In the genomic region with DNA sequence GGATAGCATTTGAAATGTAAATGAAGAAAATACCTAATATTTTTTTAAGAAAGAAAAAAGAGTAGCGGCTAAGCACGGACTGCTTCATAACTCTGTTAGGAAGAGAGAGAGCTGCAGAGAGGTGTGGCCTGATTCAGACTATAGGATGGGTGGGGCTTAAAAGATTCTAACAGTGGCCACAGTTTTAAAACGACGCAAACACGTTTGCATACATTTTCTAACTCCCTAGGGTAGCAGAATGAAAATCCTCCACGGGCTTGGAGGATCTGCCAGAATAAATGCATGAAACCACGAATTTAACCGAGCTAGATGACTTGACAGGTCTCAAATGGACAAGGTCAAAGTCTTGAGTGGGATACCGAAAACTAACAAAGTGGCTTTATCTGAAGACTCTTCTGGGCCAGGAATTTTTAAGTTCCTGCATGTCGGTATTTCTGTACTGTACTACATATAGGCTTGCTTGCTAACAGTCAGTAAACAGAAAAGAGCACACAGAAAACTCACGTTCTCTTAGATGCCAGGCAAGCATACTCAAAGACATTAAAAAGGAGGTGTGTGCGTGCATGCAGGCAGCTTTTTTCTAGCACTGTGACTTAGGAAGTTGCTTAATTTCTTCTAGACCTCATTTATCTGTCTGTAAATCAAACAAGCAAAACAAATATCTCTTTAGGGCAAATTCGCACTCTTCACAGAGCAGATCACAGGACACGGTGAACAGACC, we compare ENCODE assay signal across 8 mouse cellular contexts. TPM values are rescaled to one million over a fixed set of nuclear protein-coding genes. Genes with fewer than 3 reads are reported as not detected.
DNase-seq lines count a peak whose midpoint lies in the region; ATAC-seq and TF ChIP-seq lines count a peak whose summit lies in the region.

No protein-coding gene starts in this region.

- H3K9me3 ChIP-seq in CH12.LX (replicated peaks; ENCODE audit: low read length): no peaks in the 10 kb centered on the region
- H3K9me3 ChIP-seq in forebrain, embryonic 14.5 days (replicated peaks; ENCODE audit: control insufficient read depth, low read length): no peaks in the 10 kb centered on the region
- 0 out of 2 replicates have a peak, but pooled peaks cover 5% of the 10 kb centered on the region for H3K9me3 ChIP-seq in liver, embryonic 12.5 days (replicated peaks)
- H3K9me3 ChIP-seq in stomach, postnatal 0 days (ENCODE audit: control insufficient read depth, low read length): no peaks in the 10 kb centered on the region

- TF ChIP-seq RAD21 in CH12.LX (IDR thresholded peaks at IDR 0.05; ENCODE audit: low read depth, low read length): no peak

- no peaks in the 10 kb centered on the region for H3K79me2 ChIP-seq in CH12.LX (replicated peaks; ENCODE audit: control insufficient read depth, extremely low read depth, insufficient read depth, poor library complexity, severe bottlenecking)

- TF ChIP-seq POLR2A in CH12.LX (IDR thresholded peaks at IDR 0.05; ENCODE audit: low read depth, low read length): no peak

- H3K4me1 ChIP-seq in CH12.LX (ENCODE audit: control insufficient read depth in 1 of 2, insufficient read depth in 2 of 2): peaks cover 5 to 34% of the 10 kb centered on the region in 2 experiments
- H3K4me1 ChIP-seq in forebrain, embryonic 14.5 days (ENCODE audit: control insufficient read depth, insufficient read depth, low read length): peaks cover 10% of the 10 kb centered on the region
- H3K4me1 ChIP-seq in liver, embryonic 12.5 days: peaks cover 50% of the 10 kb centered on the region
- H3K4me1 ChIP-seq in stomach, postnatal 0 days (replicated peaks; ENCODE audit: control insufficient read depth, insufficient read depth): 0 out of 2 replicates have a peak, but pooled peaks cover 2% of the 10 kb centered on the region

- H3K4me2 ChIP-seq in CH12.LX (ENCODE audit: insufficient read depth, low read depth, poor library complexity, severe bottlenecking): peak overlapping the region; percentile 77
- H3K4me2 ChIP-seq in forebrain, embryonic 14.5 days (ENCODE audit: low read length): peak overlapping the region; percentile 95
- peak overlapping the region; percentile 84 for H3K4me2 ChIP-seq in liver, embryonic 12.5 days
- H3K4me2 ChIP-seq in stomach, postnatal 0 days (replicated peaks; ENCODE audit: low read depth): peak overlapping the region; percentile 96

- H3K36me3 ChIP-seq in CH12.LX (replicated peaks in 1 of 2; ENCODE audit: control insufficient read depth in 1 of 2, insufficient read depth in 1 of 2, low read length in 1 of 2): no peaks in the 10 kb centered on the region
- H3K36me3 ChIP-seq in forebrain, embryonic 14.5 days (ENCODE audit: control insufficient read depth, insufficient read depth, low read length): no peaks in the 10 kb centered on the region
- H3K36me3 ChIP-seq in liver, embryonic 12.5 days: peaks cover 23% of the 10 kb centered on the region
- H3K36me3 ChIP-seq in stomach, postnatal 0 days (ENCODE audit: control insufficient read depth, insufficient read depth, low read length): no peaks in the 10 kb centered on the region

- H3K27me3 ChIP-seq in CH12.LX (replicated peaks): no peaks in the 10 kb centered on the region
- H3K27me3 ChIP-seq in forebrain, embryonic 14.5 days (replicated peaks; ENCODE audit: control insufficient read depth, insufficient read depth, low read length): no peaks in the 10 kb centered on the region; the same call in 1 of the 2 replicates
- H3K27me3 ChIP-seq in liver, embryonic 12.5 days (replicated peaks): no peaks in the 10 kb centered on the region
- no peaks in the 10 kb centered on the region for H3K27me3 ChIP-seq in stomach, postnatal 0 days (ENCODE audit: control insufficient read depth, insufficient read depth, low read length)

- no peak overlapping the region for H3K27ac ChIP-seq in CH12.LX (ENCODE audit: insufficient read depth, low read depth)
- H3K27ac ChIP-seq in forebrain, embryonic 14.5 days (ENCODE audit: low read depth, low read length): no peak overlapping the region
- peak overlapping the region; percentile 57 for H3K27ac ChIP-seq in liver, embryonic 12.5 days
- no peak overlapping the region for H3K27ac ChIP-seq in stomach, postnatal 0 days (replicated peaks)

- H3K9ac ChIP-seq in CH12.LX (ENCODE audit: insufficient read depth, low read depth): no peak overlapping the region; the same call in 1 of the 2 replicates
- H3K9ac ChIP-seq in forebrain, embryonic 14.5 days (ENCODE audit: low read length): no peak overlapping the region
- H3K9ac ChIP-seq in liver, embryonic 12.5 days: peak overlapping the region; percentile 94
- H3K9ac ChIP-seq in stomach, postnatal 0 days (ENCODE audit: low read length): no peak overlapping the region

- peak; percentile 31 for ATAC-seq in frontal cortex, adult (ENCODE audit: low TSS enrichment)
- peak; percentile 45 for ATAC-seq in forebrain, embryonic 14.5 days
- no peak for ATAC-seq in liver, embryonic 12.5 days
- ATAC-seq in stomach, postnatal 0 days (ENCODE audit: low FRiP score, low TSS enrichment): peak; percentile 33; the same call in 1 of the 2 replicates

- WGBS in forebrain, embryonic 14.5 days: 30% methylated on average over 14 of the region's 14 CpGs
- 12% methylated on average over 14 of the region's 14 CpGs for WGBS in liver, embryonic 12.5 days (ENCODE audit: insufficient replicate concordance)
- WGBS in stomach, postnatal 0 days: 14% methylated on average over 14 of the region's 14 CpGs

- dilution Hi-C loops in CH12.LX (cut with MboI; ENCODE audit: extremely low pct_ligation_motif_present, extremely low pct_unique_long_range_greater_than_20kb, low sequenced_read_pairs): no loop called here

- no peak for DNase-seq in frontal cortex, postnatal 36 days (ENCODE audit: low spot score in 2 of 2)
- no peak for DNase-seq in CH12.LX (ENCODE audit: extremely low read depth)
- no peak for DNase-seq in forebrain, embryonic 14.5 days (ENCODE audit: low spot score)
- no peak for DNase-seq in stomach, postnatal 0 days (ENCODE audit: low spot score)
- no peak for DNase-seq in urinary bladder, postnatal 4 days (ENCODE audit: low spot score in 2 of 2)
- DNase-seq in retina, embryonic 14.5 days (ENCODE audit: low spot score): no peak

- H3K4me3 ChIP-seq in CH12.LX (replicated peaks in 1 of 3; ENCODE audit: low read depth in 2 of 3, low read length in 2 of 3, poor library complexity in 1 of 3): peak overlapping the region; percentile 49 to 88 (median 80)
- peak overlapping the region; percentile 77 for H3K4me3 ChIP-seq in forebrain, embryonic 14.5 days (ENCODE audit: low read depth, low read length)
- peak overlapping the region; percentile 84 for H3K4me3 ChIP-seq in liver, embryonic 12.5 days
- H3K4me3 ChIP-seq in stomach, postnatal 0 days (ENCODE audit: low read depth, low read length): peak overlapping the region; percentile 74

- in situ Hi-C loops in CH12.LX (cut with MboI; ENCODE audit: low pct_ligation_motif_present, low pct_unique_long_range_greater_than_20kb, low sequenced_read_pairs): no loop called here

- TF ChIP-seq CTCF in CH12.LX (conservative IDR thresholded peaks at IDR 0.05 in 1 of 2, IDR thresholded peaks at IDR 0.05 in 1 of 2; ENCODE audit: low read depth in 2 of 2, low read length in 2 of 2): no peak
- TF ChIP-seq CTCF in stomach, postnatal 0 days (IDR thresholded peaks at IDR 0.05; ENCODE audit: low read depth): no peak

- TF ChIP-seq EP300 in CH12.LX (IDR thresholded peaks at IDR 0.05; ENCODE audit: low read length): no peak
- TF ChIP-seq EP300 in stomach, postnatal 0 days (optimal IDR thresholded peaks at IDR 0.05): no peak

TF ChIP-seq in CH12.LX, 34 proteins besides CTCF, POLR2A, EP300 and RAD21:
- TF ChIP-seq TCF12 (IDR thresholded peaks at IDR 0.05; ENCODE audit: low read depth, low read length) (no peak), MAX (IDR thresholded peaks at IDR 0.05; ENCODE audit: low read length) (peak; percentile 45), ZMIZ1 (IDR thresholded peaks at IDR 0.05; ENCODE audit: low read depth, low read length) (no peak), HCFC1 (IDR thresholded peaks at IDR 0.05; ENCODE audit: low read depth, low read length) (0 out of 2 replicates have a peak, but pooled peaks have one; percentile 19), USF1 (IDR thresholded peaks at IDR 0.05; ENCODE audit: low read depth, low read length) (no peak), TBP (conservative IDR thresholded peaks at IDR 0.05; ENCODE audit: low read depth, low read length) (0 out of 2 replicates have a peak, but pooled peaks have one; percentile 62), ZNF384 (IDR thresholded peaks at IDR 0.05; ENCODE audit: low read depth, low read length) (no peak), IRF4 (IDR thresholded peaks at IDR 0.05; ENCODE audit: low read depth, low read length) (no peak), RCOR1 (conservative IDR thresholded peaks at IDR 0.05; ENCODE audit: low read depth, low read length) (no peak), MAFK (IDR thresholded peaks at IDR 0.05; ENCODE audit: insufficient replicate concordance, low read length) (no peak), ZC3H11A (IDR thresholded peaks at IDR 0.05; ENCODE audit: low read depth, low read length) (no peak), ZKSCAN1 (IDR thresholded peaks at IDR 0.05; ENCODE audit: borderline replicate concordance, low read depth, low read length) (no peak), GABPA (IDR thresholded peaks at IDR 0.05; ENCODE audit: insufficient replicate concordance, low read depth, low read length) (no peak)

RNA-seq across cellular contexts. Expression of a gene that starts 0.5 kb away (rescaled TPM):
- total RNA-seq in CH12.LX (2012; rRNA removed): 22.3 and 23.3 TPM in 2 replicates
- 44.3 and 56.6 TPM in 2 replicates for total RNA-seq in CH12.LX (2014; rRNA removed)
- polyA plus RNA-seq in CH12.LX (2012; ENCODE audit: insufficient read length, low read depth): 38.2 and 49.1 TPM in 2 replicates
- polyA plus RNA-seq in forebrain, embryonic 14.5 days (2014; fragmentation: Nextera tagmentation; extraction: Ambion mirVana): 26.0 and 28.8 TPM in 2 replicates
- 299 and 300 TPM in 2 replicates for polyA plus RNA-seq in liver, embryonic 12.5 days (2016; fragmentation: Nextera tagmentation; extraction: Ambion mirVana)
- polyA plus RNA-seq in stomach, postnatal 0 days (2015; fragmentation: Nextera tagmentation; extraction: Ambion mirVana): 139 and 140 TPM in 2 replicates

RNA-seq across cellular contexts. Expression of a gene that starts 25.4 kb away (rescaled TPM):
- total RNA-seq in CH12.LX (2012; rRNA removed): 2.0 and 2.2 TPM in 2 replicates
- not detected in 2 replicates for total RNA-seq in CH12.LX (2014; rRNA removed)
- polyA plus RNA-seq in CH12.LX (2012; ENCODE audit: insufficient read length, low read depth): 1.3 and 2.3 TPM in 2 replicates
- 0.97 and 1.6 TPM in 2 replicates for polyA plus RNA-seq in forebrain, embryonic 14.5 days (2014; fragmentation: Nextera tagmentation; extraction: Ambion mirVana)
- 0.23 and 0.32 TPM in 2 replicates for polyA plus RNA-seq in liver, embryonic 12.5 days (2016; fragmentation: Nextera tagmentation; extraction: Ambion mirVana)
- polyA plus RNA-seq in stomach, postnatal 0 days (2015; fragmentation: Nextera tagmentation; extraction: Ambion mirVana): 0.24 and 0.52 TPM in 2 replicates

RNA-seq across cellular contexts. Expression of a gene that starts 53.5 kb away (rescaled TPM):
- total RNA-seq in CH12.LX (2012; rRNA removed) (20.7 and 22.7 TPM in 2 replicates), CH12.LX (2014; rRNA removed) (34.8 and 35.7 TPM in 2 replicates)
- 74.8 and 81.1 TPM in 2 replicates for polyA plus RNA-seq in CH12.LX (2012; ENCODE audit: insufficient read length, low read depth)
- 3.3 and 4.4 TPM in 2 replicates for polyA plus RNA-seq in forebrain, embryonic 14.5 days (2014; fragmentation: Nextera tagmentation; extraction: Ambion mirVana)
- polyA plus RNA-seq in liver, embryonic 12.5 days (2016; fragmentation: Nextera tagmentation; extraction: Ambion mirVana): 10.7 and 10.8 TPM in 2 replicates
- 16.1 TPM in 2 replicates for polyA plus RNA-seq in stomach, postnatal 0 days (2015; fragmentation: Nextera tagmentation; extraction: Ambion mirVana)
